Mouse (Mus musculus) embryonic facial prominence, embryonic 15.5 days (tissue): ENCODE measurements at regions not wholly inside any gene's neighbourhood (a gene's known extent, or its start where the extent isn't known, plus 50 kb on each side); places are given as distances from the start of the nearest gene placed in this dataset.

ENCODE experiments used
- ATAC-seq: fragments of 200-750 bp; cut with Nextera tagmentation; 2 replicates; pipeline ENCODE4 v1.8.0; 2017; ENCODE audit warnings: low read depth, moderate TSS enrichment; ENCODE audit not compliant: insufficient number of reproducible peaks, low FRiP score, low TSS enrichment
- H3K27ac ChIP-seq: fragments of 300-500 bp; sonication (generic); replicated peaks from 2 replicates; pipeline ENCODE4 v1.5.1; 2015; ENCODE audit warnings: mild to moderate bottlenecking, inconsistent platforms
- H3K27me3 ChIP-seq: fragments of 300-500 bp; sonication (generic); 2 replicates; pipeline ENCODE4 v1.6.1; 2015; ENCODE audit warnings: inconsistent platforms
- H3K36me3 ChIP-seq: fragments of 300-500 bp; sonication (generic); 2 replicates; pipeline ENCODE4 v1.6.1; 2015; ENCODE audit warnings: mild to moderate bottlenecking, inconsistent platforms
- H3K4me1 ChIP-seq: fragments of 300-500 bp; sonication (generic); 2 replicates; pipeline ENCODE4 v1.6.1; 2015; ENCODE audit warnings: inconsistent platforms
- H3K4me2 ChIP-seq: fragments of 300-500 bp; sonication (generic); replicated peaks from 2 replicates; pipeline ENCODE4 v1.6.1; 2015; ENCODE audit warnings: mild to moderate bottlenecking, inconsistent platforms
- H3K4me3 ChIP-seq: fragments of 300-500 bp; sonication (generic); replicated peaks from 2 replicates; pipeline ENCODE4 v1.5.1; 2015; ENCODE audit warnings: mild to moderate bottlenecking, inconsistent platforms
- H3K9ac ChIP-seq: fragments of 300-500 bp; sonication (generic); 2 replicates; pipeline ENCODE4 v1.6.1; 2015; ENCODE audit warnings: inconsistent platforms
- H3K9me3 ChIP-seq: fragments of 300-500 bp; sonication (generic); replicated peaks from 2 replicates; pipeline ENCODE4 v1.6.1; 2016; ENCODE audit warnings: inconsistent platforms
- WGBS: fragments of 180-500 bp; shearing (Covaris S2); methylation state at CpG from one replicate; pipeline ENCODE4 v1.1.7; 2015; 5-methylcytosine and 5-hydroxymethylcytosine counted together

GRCm38 (mm10) chr6:67090150-67090549, 52.9 kb upstream of the Gadd45a start:
- Histone ChIP-seq H3K4me1 (no peaks in the 10 kb centered on the region), H3K9me3 (no peaks in the 10 kb centered on the region), H3K4me2 (no peak overlapping the region), H3K27ac (no peak overlapping the region), H3K9ac (no peak overlapping the region), H3K36me3 (no peaks in the 10 kb centered on the region), H3K4me3 (no peak overlapping the region), H3K27me3 (no peaks in the 10 kb centered on the region)
- 56% methylated on average over 4 of the region's 4 CpGs for WGBS
- ATAC-seq, result no peak

GRCm38 (mm10) chr6:67089530-67090140, 52.4 kb upstream of the Gadd45a start:
- Histone ChIP-seq H3K4me1 (no peaks in the 10 kb centered on the region), H3K27me3 (no peaks in the 10 kb centered on the region), H3K4me3 (no peak overlapping the region), H3K27ac (no peak overlapping the region), H3K4me2 (no peak overlapping the region), H3K36me3 (no peaks in the 10 kb centered on the region), H3K9me3 (no peaks in the 10 kb centered on the region), H3K9ac (no peak overlapping the region)
- no peak for ATAC-seq
- 71% methylated on average over 3 of the region's 3 CpGs for WGBS

DNA sequence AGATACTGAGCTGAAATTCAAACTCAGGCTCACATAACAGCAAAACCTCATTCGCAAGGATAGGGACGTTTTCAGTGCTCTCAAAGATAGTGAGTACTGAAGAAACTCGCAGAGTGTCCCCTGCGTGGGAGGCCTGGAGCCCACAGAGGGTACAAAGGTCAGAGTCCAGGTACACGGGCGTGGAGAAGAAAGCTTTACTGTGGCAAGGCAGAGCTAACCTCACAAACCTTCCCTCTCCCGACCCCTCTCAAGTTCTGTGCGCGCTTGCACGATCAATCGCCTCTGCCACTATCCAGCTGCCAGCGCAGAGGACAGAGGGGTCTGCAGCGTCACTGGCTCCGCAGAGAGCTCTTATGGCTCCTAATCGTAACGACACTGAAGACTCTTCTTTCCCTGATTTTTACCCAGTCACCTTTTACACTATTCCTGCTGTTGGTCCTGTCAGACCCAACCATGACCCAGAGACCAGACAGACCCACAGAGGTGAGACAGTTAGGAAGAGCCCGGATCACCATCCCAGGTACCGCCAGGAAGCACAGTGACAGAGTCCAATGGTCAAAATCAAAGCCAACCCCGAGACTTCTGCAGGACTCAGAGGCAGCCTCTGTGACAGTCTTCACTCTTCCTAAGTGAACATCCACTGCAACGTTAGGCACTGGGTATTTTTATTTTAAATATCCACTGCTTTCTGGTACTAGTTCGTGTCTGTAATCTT, 51.6 kb upstream of the Gadd45a start:
- Histone ChIP-seq H3K27ac (no peak overlapping the region), H3K4me1 (no peaks in the 10 kb centered on the region), H3K27me3 (no peaks in the 10 kb centered on the region), H3K9ac (no peak overlapping the region), H3K4me2 (no peak overlapping the region), H3K36me3 (no peaks in the 10 kb centered on the region), H3K9me3 (no peaks in the 10 kb centered on the region), H3K4me3 (no peak overlapping the region)
- no peak for ATAC-seq
- WGBS, result 67% methylated on average over 21 of the region's 21 CpGs

DNA sequence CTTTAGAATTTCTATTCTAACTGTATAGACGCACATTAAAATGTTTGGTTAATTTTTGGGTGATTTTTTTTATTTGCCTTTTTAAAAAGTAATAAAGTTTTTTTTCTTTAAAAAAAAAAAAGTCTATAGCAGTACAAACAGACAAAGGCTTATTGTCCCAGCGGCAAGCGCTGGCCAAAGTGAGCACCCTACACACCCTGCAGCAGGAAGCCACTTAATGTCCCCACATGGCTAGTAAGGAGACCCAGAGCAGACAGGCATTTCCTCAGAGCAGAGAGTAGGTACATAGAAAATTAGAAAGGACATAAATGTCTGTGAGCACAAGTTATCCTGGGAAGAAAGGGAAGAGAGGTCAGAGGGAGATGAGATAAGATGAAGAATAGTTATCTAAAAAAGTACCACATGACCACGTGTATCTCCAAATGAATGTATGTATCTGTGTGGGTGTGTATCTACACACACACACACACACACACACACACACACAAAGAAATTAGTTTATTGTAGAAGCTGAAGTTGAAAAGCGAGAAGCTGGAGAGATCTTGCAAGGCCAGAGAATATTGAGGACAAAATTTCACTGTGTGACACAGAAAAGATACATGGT, 50.7 kb upstream of the Gadd45a start:
- Histone ChIP-seq H3K9me3 (no peaks in the 10 kb centered on the region), H3K27ac (no peak overlapping the region), H3K9ac (no peak overlapping the region), H3K27me3 (no peaks in the 10 kb centered on the region), H3K36me3 (no peaks in the 10 kb centered on the region), H3K4me3 (no peak overlapping the region), H3K4me2 (no peak overlapping the region), H3K4me1 (no peaks in the 10 kb centered on the region)
- no peak for ATAC-seq
- WGBS, result 62% methylated on average over 5 of the region's 5 CpGs

DNA sequence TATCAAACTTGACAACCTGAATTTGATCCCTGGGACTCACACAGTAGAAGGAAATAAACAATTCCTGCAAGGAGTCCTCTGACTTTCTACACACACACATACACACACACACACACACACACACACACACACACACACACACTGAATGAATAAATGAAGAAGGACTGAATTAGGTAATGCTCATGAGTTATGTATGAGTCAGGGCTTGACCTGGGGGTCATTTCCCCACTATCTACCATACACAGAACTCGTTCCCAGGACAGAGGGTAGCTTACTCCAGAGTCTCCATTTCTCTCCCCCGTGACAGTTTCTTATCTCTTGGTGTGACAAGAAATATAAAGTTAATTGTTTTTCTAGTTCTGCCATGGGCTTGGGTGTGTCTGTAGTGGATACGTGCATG, 50.1 kb upstream of the Gadd45a start:
- 44% methylated on average over 3 of the region's 3 CpGs for WGBS
- H3K36me3 ChIP-seq, result no peaks in the 10 kb centered on the region
- ATAC-seq, result no peak

More for the DNA sequence above, 50.1 kb upstream of the Gadd45a start:
- Histone ChIP-seq H3K4me3 (no peak overlapping the region), H3K9ac (no peak overlapping the region), H3K27ac (no peak overlapping the region), H3K4me1 (no peaks in the 10 kb centered on the region), H3K4me2 (no peak overlapping the region), H3K27me3 (no peaks in the 10 kb centered on the region), H3K9me3 (no peaks in the 10 kb centered on the region)
